Mouse (Mus musculus): Measurements from ENCODE around the gene Igsf9b. TPM values are rescaled to one million over a fixed set of nuclear protein-coding genes. Genes with fewer than 3 reads are reported as not detected.
A peak's percentile ranks its signal among the peaks of the same experiment; 100 is the strongest.

Igsf9b gene
- 23.1 and 26.1 TPM in 2 replicates for polyA plus RNA-seq (2012; rRNA removed)

- H3K4me1 ChIP-seq (ENCODE audit: control insufficient read depth, insufficient read depth, low read length) = 0 out of 2 replicates have a peak, but pooled peaks cover 1% of the 10 kb centered on the region
- TF ChIP-seq CTCF (IDR thresholded peaks at IDR 0.05; ENCODE audit: extremely low read depth, insufficient read depth, low read length) (no peak), POLR2A (IDR thresholded peaks at IDR 0.05; ENCODE audit: extremely low read depth, insufficient read depth, low read length) (peak; percentile 94)
- H3K27ac ChIP-seq (ENCODE audit: insufficient read depth, low read length) = peak within 1 kb of the TSS; percentile 30
- peak within 1 kb of the TSS; percentile 69 for H3K4me3 ChIP-seq (ENCODE audit: insufficient read depth, low read length)
Observed at GRCm38 (mm10) chr9:27298411-27299285, at the start of gene Igsf9b. Gene Igsf9b (plus strand): TSS chr9:27299204.

GRCm38 (mm10) chr9:27252034-27252714, 46.8 kb upstream of the Igsf9b start:
- Histone ChIP-seq H3K27ac (ENCODE audit: insufficient read depth, low read length) (no peak overlapping the region), H3K4me3 (ENCODE audit: insufficient read depth, low read length) (no peak overlapping the region), H3K4me1 (ENCODE audit: control insufficient read depth, insufficient read depth, low read length) (no peaks in the 10 kb centered on the region)
- TF ChIP-seq POLR2A (IDR thresholded peaks at IDR 0.05; ENCODE audit: extremely low read depth, insufficient read depth, low read length) = no peak
- no peak for TF ChIP-seq CTCF (IDR thresholded peaks at IDR 0.05; ENCODE audit: extremely low read depth, insufficient read depth, low read length)

- Histone ChIP-seq H3K4me1 (ENCODE audit: control insufficient read depth, insufficient read depth, low read length) (0 out of 2 replicates have a peak, but pooled peaks cover under 1% of the 10 kb centered on the region), H3K4me3 (ENCODE audit: insufficient read depth, low read length) (no peak overlapping the region), H3K27ac (ENCODE audit: insufficient read depth, low read length) (no peak overlapping the region)
- TF ChIP-seq POLR2A (IDR thresholded peaks at IDR 0.05; ENCODE audit: extremely low read depth, insufficient read depth, low read length) (no peak), CTCF (IDR thresholded peaks at IDR 0.05; ENCODE audit: extremely low read depth, insufficient read depth, low read length) (no peak)
Observed at GRCm38 (mm10) chr9:27256454-27256853, 42.5 kb upstream of the Igsf9b start.

GRCm38 (mm10) chr9:27260378-27260947, 38.5 kb upstream of the Igsf9b start:
- H3K4me3 ChIP-seq (ENCODE audit: insufficient read depth, low read length) = no peak overlapping the region
- peaks cover 5% of the 10 kb centered on the region; the same call in 1 of the 2 replicates for H3K4me1 ChIP-seq (ENCODE audit: control insufficient read depth, insufficient read depth, low read length)
- TF ChIP-seq CTCF (IDR thresholded peaks at IDR 0.05; ENCODE audit: extremely low read depth, insufficient read depth, low read length) = no peak
- TF ChIP-seq POLR2A (IDR thresholded peaks at IDR 0.05; ENCODE audit: extremely low read depth, insufficient read depth, low read length) = no peak
- H3K27ac ChIP-seq (ENCODE audit: insufficient read depth, low read length) = no peak overlapping the region

- Histone ChIP-seq H3K4me1 (ENCODE audit: control insufficient read depth, insufficient read depth, low read length) (peaks cover 5% of the 10 kb centered on the region; the same call in 1 of the 2 replicates), H3K4me3 (ENCODE audit: insufficient read depth, low read length) (no peak overlapping the region), H3K27ac (ENCODE audit: insufficient read depth, low read length) (no peak overlapping the region)
- TF ChIP-seq POLR2A (IDR thresholded peaks at IDR 0.05; ENCODE audit: extremely low read depth, insufficient read depth, low read length) (no peak), CTCF (IDR thresholded peaks at IDR 0.05; ENCODE audit: extremely low read depth, insufficient read depth, low read length) (no peak)
Observed at GRCm38 (mm10) chr9:27261905-27262304, 37.1 kb upstream of the Igsf9b start.

- Histone ChIP-seq H3K4me1 (ENCODE audit: control insufficient read depth, insufficient read depth, low read length) (peaks cover 5% of the 10 kb centered on the region; the same call in 1 of the 2 replicates), H3K4me3 (ENCODE audit: insufficient read depth, low read length) (no peak overlapping the region), H3K27ac (ENCODE audit: insufficient read depth, low read length) (no peak overlapping the region)
- TF ChIP-seq POLR2A (IDR thresholded peaks at IDR 0.05; ENCODE audit: extremely low read depth, insufficient read depth, low read length) (no peak), CTCF (IDR thresholded peaks at IDR 0.05; ENCODE audit: extremely low read depth, insufficient read depth, low read length) (no peak)
Observed at GRCm38 (mm10) chr9:27265009-27265408, 34.0 kb upstream of the Igsf9b start.

- Histone ChIP-seq H3K4me1 (ENCODE audit: control insufficient read depth, insufficient read depth, low read length) (no peaks in the 10 kb centered on the region), H3K27ac (ENCODE audit: insufficient read depth, low read length) (no peak overlapping the region), H3K4me3 (ENCODE audit: insufficient read depth, low read length) (no peak overlapping the region)
- TF ChIP-seq POLR2A (IDR thresholded peaks at IDR 0.05; ENCODE audit: extremely low read depth, insufficient read depth, low read length) (no peak), CTCF (IDR thresholded peaks at IDR 0.05; ENCODE audit: extremely low read depth, insufficient read depth, low read length) (no peak)
Observed at GRCm38 (mm10) chr9:27267878-27268277, 31.1 kb upstream of the Igsf9b start.

GRCm38 (mm10) chr9:27268493-27268892, 30.5 kb upstream of the Igsf9b start:
- no peak for TF ChIP-seq POLR2A (IDR thresholded peaks at IDR 0.05; ENCODE audit: extremely low read depth, insufficient read depth, low read length)
- Histone ChIP-seq H3K27ac (ENCODE audit: insufficient read depth, low read length) (no peak overlapping the region), H3K4me1 (ENCODE audit: control insufficient read depth, insufficient read depth, low read length) (no peaks in the 10 kb centered on the region), H3K4me3 (ENCODE audit: insufficient read depth, low read length) (no peak overlapping the region)

- Histone ChIP-seq H3K27ac (ENCODE audit: insufficient read depth, low read length) (no peak overlapping the region), H3K4me3 (ENCODE audit: insufficient read depth, low read length) (no peak overlapping the region), H3K4me1 (ENCODE audit: control insufficient read depth, insufficient read depth, low read length) (no peaks in the 10 kb centered on the region)
- TF ChIP-seq CTCF (IDR thresholded peaks at IDR 0.05; ENCODE audit: extremely low read depth, insufficient read depth, low read length) = no peak
- no peak for TF ChIP-seq POLR2A (IDR thresholded peaks at IDR 0.05; ENCODE audit: extremely low read depth, insufficient read depth, low read length)
Observed at GRCm38 (mm10) chr9:27269322-27269721, 29.7 kb upstream of the Igsf9b start.

All from cortical plate, adult 2 months (tissue).